8 mouse cellular contexts compared by ENCODE assay signal in genomic region chr1:172027010-172027808, GRCm38 (mm10). TPM values are rescaled to one million over a fixed set of nuclear protein-coding genes. Genes with fewer than 3 reads are reported as not detected.
DNase-seq lines count a peak whose midpoint lies in the region; ATAC-seq and TF ChIP-seq lines count a peak whose summit lies in the region.

No protein-coding gene starts in this region.

- DNase-seq in ES-CJ7 (ENCODE audit: low read depth, low spot score): peak; percentile 94
- DNase-seq in cerebellum, adult 11 months: peak; percentile 90
- DNase-seq in forebrain, postnatal 0 days: peak; percentile 94
- peak; percentile 90 to 95 for DNase-seq in heart, postnatal 36 days
- peak; percentile 60 to 78 for DNase-seq in layer of hippocampus, adult 18-20 months (ENCODE audit: low spot score in 2 of 2)
- DNase-seq in lung, adult 18-20 months: peak; percentile 73 to 80
- DNase-seq in testis, postnatal 10 days (ENCODE audit: low spot score): peak; percentile 96

- ATAC-seq in forebrain, postnatal 0 days: peak; percentile 82
- ATAC-seq in neural tube, embryonic 15.5 days (ENCODE audit: low FRiP score): peak; percentile 83

- 3% methylated on average over 53 of the region's 54 CpGs for WGBS in forebrain, postnatal 0 days
- WGBS in neural tube, embryonic 15.5 days: under 1% methylated on average over 43 of the region's 54 CpGs

- peak overlapping the region; percentile 73 for H3K4me2 ChIP-seq in forebrain, postnatal 0 days (ENCODE audit: low read depth)
- peak overlapping the region; percentile 89 for H3K4me2 ChIP-seq in neural tube, embryonic 15.5 days

- peak overlapping the region; percentile 97 for H3K4me3 ChIP-seq in forebrain, postnatal 0 days (ENCODE audit: low read depth, low read length)
- peak overlapping the region; percentile 94 for H3K4me3 ChIP-seq in neural tube, embryonic 15.5 days (replicated peaks)

- H3K9me3 ChIP-seq in forebrain, postnatal 0 days (ENCODE audit: low read length): no peaks in the 10 kb centered on the region
- no peaks in the 10 kb centered on the region for H3K9me3 ChIP-seq in neural tube, embryonic 15.5 days (replicated peaks)

- H3K27ac ChIP-seq in forebrain, postnatal 0 days (ENCODE audit: low read depth, low read length): peak overlapping the region; percentile 97
- peak overlapping the region; percentile 98 for H3K27ac ChIP-seq in neural tube, embryonic 15.5 days (replicated peaks)

- TF ChIP-seq CTCF in forebrain, postnatal 0 days (IDR thresholded peaks at IDR 0.05; ENCODE audit: low read depth): no peak

- intact Hi-C loops in heart, postnatal 36 days (cut with DNase I): no loop called here

- peak overlapping the region; percentile 98 for H3K9ac ChIP-seq in forebrain, postnatal 0 days
- H3K9ac ChIP-seq in neural tube, embryonic 15.5 days (replicated peaks): peak overlapping the region; percentile 91

- H3K4me1 ChIP-seq in forebrain, postnatal 0 days (ENCODE audit: insufficient read depth): peaks cover 37% of the 10 kb centered on the region
- H3K4me1 ChIP-seq in neural tube, embryonic 15.5 days: peaks cover 52% of the 10 kb centered on the region

- H3K27me3 ChIP-seq in forebrain, postnatal 0 days (ENCODE audit: insufficient read depth, low read length): no peaks in the 10 kb centered on the region
- H3K27me3 ChIP-seq in neural tube, embryonic 15.5 days (replicated peaks): no peaks in the 10 kb centered on the region

- H3K36me3 ChIP-seq in forebrain, postnatal 0 days (ENCODE audit: insufficient read depth): no peaks in the 10 kb centered on the region
- H3K36me3 ChIP-seq in neural tube, embryonic 15.5 days: no peaks in the 10 kb centered on the region

RNA-seq across cellular contexts. Expression of gene Vangl2, which starts 1.0 kb away (rescaled TPM):
- total RNA-seq in forebrain, postnatal 0 days (2014; rRNA removed): 47.2 and 63.4 TPM in 2 replicates
- 35.3 and 37.3 TPM in 2 replicates for polyA plus RNA-seq in forebrain, postnatal 0 days (2015; fragmentation: Nextera tagmentation; extraction: Ambion mirVana)
- 1 to 10 TPM; 2.3 to 3.1 TPM for total RNA-seq in heart, postnatal 36 days (2021)
- total RNA-seq in layer of hippocampus, adult 18-20 months (2021): 10 to 100 TPM; 13.4 to 13.6 TPM
- 37.3 and 40.1 TPM in 2 replicates for polyA plus RNA-seq in neural tube, embryonic 15.5 days (2015; fragmentation: Nextera tagmentation; extraction: Ambion mirVana)

RNA-seq across cellular contexts. Expression of gene Nhlh1, which starts 30.2 kb away (rescaled TPM):
- 0.95 and 1.0 TPM in 2 replicates for total RNA-seq in forebrain, postnatal 0 days (2014; rRNA removed)
- 0.20 and 0.47 TPM in 2 replicates for polyA plus RNA-seq in forebrain, postnatal 0 days (2015; fragmentation: Nextera tagmentation; extraction: Ambion mirVana)
- not detected for total RNA-seq in heart, postnatal 36 days (2021)
- total RNA-seq in layer of hippocampus, adult 18-20 months (2021): 1 to 10 TPM in 1 of 2 experiments, under 1 TPM in 1; 0.68 to 1.1 TPM
- polyA plus RNA-seq in neural tube, embryonic 15.5 days (2015; fragmentation: Nextera tagmentation; extraction: Ambion mirVana): 2.2 and 2.6 TPM in 2 replicates

RNA-seq across cellular contexts. Expression of gene Copa, which starts 55.1 kb away (rescaled TPM):
- total RNA-seq in forebrain, postnatal 0 days (2014; rRNA removed): 199 and 241 TPM in 2 replicates
- 127 and 151 TPM in 2 replicates for polyA plus RNA-seq in forebrain, postnatal 0 days (2015; fragmentation: Nextera tagmentation; extraction: Ambion mirVana)
- 100 to 1,000 TPM; 112 to 113 TPM for total RNA-seq in heart, postnatal 36 days (2021)
- 100 to 1,000 TPM; 141 to 146 TPM for total RNA-seq in layer of hippocampus, adult 18-20 months (2021)
- 174 and 182 TPM in 2 replicates for polyA plus RNA-seq in neural tube, embryonic 15.5 days (2015; fragmentation: Nextera tagmentation; extraction: Ambion mirVana)

RNA-seq across cellular contexts. Expression of gene Ncstn, which starts 55.4 kb away (rescaled TPM):
- 61.9 and 73.1 TPM in 2 replicates for total RNA-seq in forebrain, postnatal 0 days (2014; rRNA removed)
- polyA plus RNA-seq in forebrain, postnatal 0 days (2015; fragmentation: Nextera tagmentation; extraction: Ambion mirVana): 77.1 and 93.9 TPM in 2 replicates
- 10 to 100 TPM; 45.5 to 50.1 TPM for total RNA-seq in heart, postnatal 36 days (2021)
- total RNA-seq in layer of hippocampus, adult 18-20 months (2021): 10 to 100 TPM; 54.5 to 55.3 TPM
- 100 and 109 TPM in 2 replicates for polyA plus RNA-seq in neural tube, embryonic 15.5 days (2015; fragmentation: Nextera tagmentation; extraction: Ambion mirVana)

Comparison
In these comparisons a context has a peak if more than half of its experiments do, and no peak if none do; other contexts are left out.
1. Peak in every context shown above with its lines: DNase-seq, ATAC-seq, H3K4me3 ChIP-seq and H3K27ac ChIP-seq.